Mouse (Mus musculus): ENCODE measurements at regions not wholly inside any gene's neighbourhood (a gene's known extent, or its start where the extent isn't known, plus 50 kb on each side); places are given as distances from the start of the nearest gene placed in this dataset.
A peak's percentile ranks its signal among the peaks of the same experiment; 100 is the strongest.

DNA sequence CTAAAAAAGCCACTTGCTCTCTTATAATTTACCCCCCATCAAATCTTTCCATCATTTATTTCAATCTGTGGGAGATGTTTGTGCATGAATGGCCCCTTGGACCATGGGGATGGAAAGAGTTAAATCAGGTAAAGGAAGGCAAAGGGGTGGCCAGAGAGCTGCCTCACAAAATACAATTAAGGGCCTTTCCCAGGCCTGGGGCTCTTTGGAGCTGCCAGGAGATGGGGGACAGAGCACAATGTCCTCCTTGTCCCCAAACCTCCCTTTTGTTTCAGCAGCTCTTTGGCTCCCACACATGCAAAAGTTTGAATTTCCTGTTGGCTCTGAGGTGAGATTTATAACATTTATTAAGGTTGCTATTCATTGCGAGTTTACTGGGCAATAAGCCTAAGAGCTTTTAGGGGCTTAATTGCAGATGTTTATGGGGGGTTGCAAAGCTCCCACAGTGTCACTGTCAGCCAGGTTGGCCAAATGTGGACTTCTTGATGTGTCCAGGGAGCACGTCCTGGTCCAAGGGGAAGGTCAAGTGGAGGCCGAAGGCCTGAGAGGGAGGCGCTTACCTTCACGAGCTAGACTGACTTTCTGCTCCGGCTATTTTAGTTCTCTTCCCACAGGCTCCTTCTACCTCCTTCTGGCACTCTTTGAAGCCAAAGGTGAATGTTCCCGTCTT, 628.5 kb downstream of the Lmo4 start:
- H3K27me3 ChIP-seq (replicated peaks), result no peaks in the 10 kb centered on the region
- no peaks in the 10 kb centered on the region for H3K4me1 ChIP-seq
- H3K4me3 ChIP-seq, result no peak overlapping the region
- ATAC-seq, result no peak
- H3K9ac ChIP-seq, result no peak overlapping the region
- no peak overlapping the region for H3K27ac ChIP-seq
- no peaks in the 10 kb centered on the region for H3K9me3 ChIP-seq (replicated peaks)
- no peaks in the 10 kb centered on the region for H3K36me3 ChIP-seq
- WGBS (ENCODE audit: insufficient replicate concordance), result 74% methylated on average over 7 of the region's 7 CpGs
- H3K4me2 ChIP-seq, result no peak overlapping the region

DNA sequence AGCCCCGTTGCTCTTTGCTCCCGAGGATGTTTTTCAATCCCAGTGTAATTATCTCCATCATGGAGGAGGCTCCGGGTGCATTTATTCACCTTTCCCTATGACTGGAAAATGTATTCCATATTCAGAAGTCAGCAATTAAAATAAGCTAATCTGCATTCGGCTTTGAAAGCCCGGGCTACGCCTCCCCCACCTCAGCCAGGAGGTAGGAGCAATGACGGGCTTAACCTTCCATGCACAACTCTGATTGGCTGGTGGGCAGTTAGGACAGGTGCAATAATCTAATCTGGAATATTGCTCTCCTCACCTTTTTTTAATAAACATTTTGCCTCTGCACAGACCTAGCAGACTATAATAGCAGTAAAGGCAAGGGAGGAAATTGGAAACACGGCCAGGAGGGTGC, 629.3 kb downstream of the Lmo4 start:
- Histone ChIP-seq H3K27ac (no peak overlapping the region), H3K4me1 (no peaks in the 10 kb centered on the region), H3K4me3 (no peak overlapping the region), H3K36me3 (no peaks in the 10 kb centered on the region), H3K4me2 (no peak overlapping the region), H3K9me3 (replicated peaks) (no peaks in the 10 kb centered on the region), H3K27me3 (replicated peaks) (no peaks in the 10 kb centered on the region), H3K9ac (no peak overlapping the region)
- 79% methylated on average over 8 of the region's 8 CpGs for WGBS (ENCODE audit: insufficient replicate concordance)
- no peak for ATAC-seq

DNA sequence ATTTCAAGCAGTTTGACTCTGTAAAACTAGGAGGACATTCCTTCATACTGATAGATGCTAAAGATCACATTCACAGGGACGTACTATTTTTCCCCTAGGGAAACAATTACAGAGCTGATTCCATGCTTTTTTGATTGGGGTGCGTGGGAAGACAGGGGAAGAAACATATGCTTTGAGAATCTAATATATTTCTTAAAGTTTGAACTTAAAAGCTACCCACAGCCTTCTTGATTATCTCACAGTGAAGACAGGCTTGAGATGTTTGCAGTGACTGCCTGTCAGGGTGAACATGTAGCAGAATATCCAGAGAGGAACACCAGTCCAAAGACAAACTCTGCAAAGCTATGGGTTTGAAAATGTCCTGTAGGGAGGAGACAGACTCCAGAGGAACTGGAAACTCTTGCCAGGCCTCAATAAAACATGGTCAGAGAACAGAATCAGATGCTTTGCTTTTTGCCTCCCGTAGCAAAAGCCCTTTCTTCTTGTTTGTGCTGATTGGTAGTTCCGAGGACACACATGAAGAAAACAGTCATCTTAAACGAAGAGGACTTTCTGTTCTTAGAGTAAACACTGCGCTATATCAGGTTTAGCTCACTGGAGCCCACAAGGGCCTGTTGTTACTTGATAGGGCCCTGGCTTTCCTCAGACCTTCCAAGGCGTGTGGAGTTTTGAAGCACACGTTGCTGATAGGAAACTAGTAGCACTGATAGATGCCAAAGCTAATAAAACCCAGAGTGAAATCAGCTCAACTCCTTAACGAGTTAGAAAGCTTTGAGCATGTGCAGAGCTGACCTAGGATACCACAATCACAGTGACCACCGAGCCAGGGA, 630.8 kb downstream of the Lmo4 start:
- Histone ChIP-seq H3K4me1 (no peaks in the 10 kb centered on the region), H3K9me3 (replicated peaks) (no peaks in the 10 kb centered on the region), H3K9ac (no peak overlapping the region), H3K4me3 (no peak overlapping the region), H3K27me3 (replicated peaks) (no peaks in the 10 kb centered on the region), H3K4me2 (no peak overlapping the region), H3K27ac (no peak overlapping the region), H3K36me3 (no peaks in the 10 kb centered on the region)
- ATAC-seq, result no peak
- WGBS (ENCODE audit: insufficient replicate concordance), result 49% methylated on average over 10 of the region's 10 CpGs

DNA sequence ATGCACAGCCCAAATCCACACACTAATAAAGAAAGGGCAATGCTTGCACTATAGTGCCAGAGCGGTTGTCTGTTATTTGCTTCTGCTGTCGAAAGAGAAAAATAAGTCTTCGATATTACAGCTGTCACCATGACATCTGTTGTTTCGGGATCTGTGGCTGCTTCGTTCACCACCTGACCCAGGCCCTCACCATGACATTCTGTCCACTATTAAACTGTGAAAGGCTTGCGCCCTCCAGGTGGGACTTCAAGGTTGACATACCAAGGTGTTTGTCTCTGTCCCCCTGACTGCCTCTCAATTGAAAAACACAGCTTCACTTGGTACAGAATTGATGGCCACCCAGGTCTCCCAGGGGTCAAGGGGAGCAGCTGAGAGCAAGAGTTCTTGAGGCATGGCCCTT, 635.1 kb downstream of the Lmo4 start:
- no peak overlapping the region for H3K27ac ChIP-seq
- no peak overlapping the region for H3K4me3 ChIP-seq
- WGBS (ENCODE audit: insufficient replicate concordance), result 66% methylated on average over 6 of the region's 6 CpGs
- ATAC-seq, result no peak
- H3K36me3 ChIP-seq, result no peaks in the 10 kb centered on the region
- H3K9ac ChIP-seq, result no peak overlapping the region
- no peaks in the 10 kb centered on the region for H3K4me1 ChIP-seq
- H3K27me3 ChIP-seq (replicated peaks), result no peaks in the 10 kb centered on the region
- H3K9me3 ChIP-seq (replicated peaks), result no peaks in the 10 kb centered on the region
- no peak overlapping the region for H3K4me2 ChIP-seq

DNA sequence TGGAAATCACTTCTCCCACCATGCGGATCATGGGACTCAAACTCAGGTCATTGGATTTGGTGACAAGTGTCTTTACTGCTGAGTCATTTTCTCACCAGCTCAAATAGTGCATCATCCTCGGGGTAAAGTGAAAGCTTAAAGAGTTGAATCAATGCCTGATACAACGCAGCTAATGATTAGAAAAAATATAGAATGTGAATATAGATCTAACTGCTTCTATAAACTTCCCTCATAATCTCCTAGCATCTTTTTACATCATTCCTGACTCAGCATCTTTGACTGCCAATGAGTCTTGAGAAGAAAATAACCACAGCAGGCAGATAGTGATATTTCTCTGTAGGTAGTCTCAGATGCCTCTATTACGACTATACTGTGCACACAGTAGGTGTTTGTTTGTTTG, 640.0 kb downstream of the Lmo4 start:
- H3K27ac ChIP-seq, result no peak overlapping the region
- no peak for ATAC-seq
- H3K27me3 ChIP-seq (replicated peaks), result no peaks in the 10 kb centered on the region
- 60% methylated on average over 4 of the region's 4 CpGs for WGBS (ENCODE audit: insufficient replicate concordance)
- H3K9ac ChIP-seq, result no peak overlapping the region
- no peak overlapping the region for H3K4me3 ChIP-seq
- H3K4me2 ChIP-seq, result no peak overlapping the region
- no peaks in the 10 kb centered on the region for H3K9me3 ChIP-seq (replicated peaks)
- H3K36me3 ChIP-seq, result no peaks in the 10 kb centered on the region
- no peaks in the 10 kb centered on the region for H3K4me1 ChIP-seq

DNA sequence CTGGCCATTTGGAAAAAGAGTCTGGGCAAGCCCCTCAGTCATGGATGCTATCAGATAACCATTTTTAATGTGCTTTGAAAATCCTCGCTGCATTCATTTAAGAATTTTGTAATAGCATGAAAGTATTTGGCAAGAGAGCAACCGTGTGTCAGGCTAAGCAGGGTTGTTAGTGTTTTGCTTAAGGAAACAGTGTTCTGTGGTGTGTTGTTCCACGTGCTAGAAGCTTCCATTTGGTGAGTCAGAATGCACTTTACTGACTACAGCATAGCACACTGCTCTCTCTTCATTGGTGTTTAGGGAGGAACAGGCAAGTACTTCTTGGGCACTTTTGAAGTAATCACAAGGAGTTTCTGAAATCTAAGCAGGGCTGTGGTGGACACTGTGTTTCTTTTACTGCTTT, 661.0 kb upstream of the Pkn2 start:
- no peaks in the 10 kb centered on the region for H3K4me1 ChIP-seq
- H3K4me2 ChIP-seq, result no peak overlapping the region
- no peak overlapping the region for H3K4me3 ChIP-seq
- no peak overlapping the region for H3K9ac ChIP-seq
- no peaks in the 10 kb centered on the region for H3K9me3 ChIP-seq (replicated peaks)
- ATAC-seq, result no peak
- H3K27ac ChIP-seq, result no peak overlapping the region
- 47% methylated on average over 3 of the region's 3 CpGs for WGBS (ENCODE audit: insufficient replicate concordance)
- no peaks in the 10 kb centered on the region for H3K27me3 ChIP-seq (replicated peaks)
- no peaks in the 10 kb centered on the region for H3K36me3 ChIP-seq

DNA sequence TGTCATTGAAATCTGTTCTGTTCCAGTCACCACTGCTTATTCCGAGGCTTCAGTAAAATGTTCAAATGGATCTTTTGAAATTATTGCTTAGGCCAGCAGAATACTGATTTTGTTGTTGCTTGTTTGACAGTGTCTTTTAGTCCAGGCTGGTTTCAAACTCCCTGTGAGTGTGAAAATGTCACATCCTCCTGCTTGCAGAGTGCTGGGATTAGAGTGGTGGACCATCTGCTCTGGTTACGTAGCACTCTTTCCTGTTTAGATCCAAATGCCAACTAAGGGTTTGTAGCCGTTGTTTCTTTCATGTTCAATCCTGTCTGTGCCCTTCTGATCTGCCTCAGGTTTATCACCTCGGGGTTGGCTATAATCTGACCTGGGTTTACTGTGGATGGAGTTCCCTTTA, 646.2 kb upstream of the Pkn2 start:
- H3K27me3 ChIP-seq (replicated peaks), result no peaks in the 10 kb centered on the region
- H3K36me3 ChIP-seq, result no peaks in the 10 kb centered on the region
- no peaks in the 10 kb centered on the region for H3K4me1 ChIP-seq
- no peak overlapping the region for H3K27ac ChIP-seq
- no peak overlapping the region for H3K4me2 ChIP-seq
- H3K9ac ChIP-seq, result no peak overlapping the region
- H3K9me3 ChIP-seq (replicated peaks), result no peaks in the 10 kb centered on the region
- ATAC-seq, result no peak
- WGBS (ENCODE audit: insufficient replicate concordance), result 33% methylated on average over 4 of the region's 4 CpGs
- no peak overlapping the region for H3K4me3 ChIP-seq

DNA sequence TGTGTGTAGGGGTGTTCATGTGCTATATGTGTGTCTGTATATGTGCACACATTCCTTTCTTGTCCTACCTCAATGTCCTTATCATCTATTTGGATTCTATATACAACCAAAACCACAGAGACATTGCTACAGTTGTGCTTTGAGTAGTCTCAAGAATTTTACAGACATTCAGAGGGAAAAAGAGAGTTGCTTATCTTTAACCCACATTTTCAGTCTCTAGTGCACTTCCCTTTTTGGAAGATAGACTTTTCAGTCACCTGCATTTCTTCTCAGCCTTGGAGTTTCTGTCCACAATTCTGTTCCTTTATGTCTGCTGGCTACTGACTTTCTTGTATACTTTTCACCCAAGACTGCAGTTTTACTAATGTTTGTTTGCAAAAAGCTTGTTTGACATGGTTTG, 645.5 kb upstream of the Pkn2 start:
- ATAC-seq, result no peak
- Histone ChIP-seq H3K9ac (no peak overlapping the region), H3K4me1 (no peaks in the 10 kb centered on the region), H3K9me3 (replicated peaks) (no peaks in the 10 kb centered on the region), H3K36me3 (no peaks in the 10 kb centered on the region), H3K4me2 (no peak overlapping the region), H3K4me3 (no peak overlapping the region), H3K27me3 (replicated peaks) (no peaks in the 10 kb centered on the region), H3K27ac (no peak overlapping the region)

DNA sequence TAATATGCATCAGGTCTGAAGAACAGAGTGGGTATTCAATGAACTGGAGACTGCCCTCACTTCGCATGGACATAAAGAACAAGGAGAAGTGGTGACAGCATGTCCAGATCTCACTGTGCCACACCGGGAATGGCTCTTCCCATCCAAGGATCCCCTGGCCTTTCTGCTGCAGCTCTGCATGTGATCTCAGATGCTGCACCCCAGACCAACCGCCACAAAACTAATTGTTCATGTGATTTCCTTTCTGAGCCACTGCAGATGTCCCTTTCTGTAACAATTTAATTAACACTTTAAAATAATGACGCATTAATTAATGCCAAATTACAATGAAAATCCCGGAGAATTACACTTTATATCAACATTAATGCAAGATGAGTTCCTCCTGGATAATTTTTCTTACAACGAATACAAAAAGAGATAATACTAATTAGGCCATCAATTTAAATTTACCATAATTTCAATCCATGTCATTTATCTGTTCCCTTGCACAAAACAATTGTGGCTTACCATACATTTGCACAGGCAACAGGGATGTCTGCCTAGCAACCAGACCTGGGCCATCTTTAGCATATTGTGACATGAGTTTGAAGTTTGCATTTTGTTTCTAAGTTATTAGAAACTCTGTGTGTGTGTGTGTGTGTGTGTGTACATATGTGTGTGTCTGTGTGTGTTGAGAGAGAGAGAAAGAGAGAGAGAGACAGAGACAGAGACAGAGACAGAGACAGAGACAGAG, 630.9 kb upstream of the Pkn2 start:
- H3K9ac ChIP-seq, result no peak overlapping the region
- H3K4me3 ChIP-seq, result no peak overlapping the region
- no peaks in the 10 kb centered on the region for H3K27me3 ChIP-seq (replicated peaks)
- H3K36me3 ChIP-seq, result no peaks in the 10 kb centered on the region
- H3K4me1 ChIP-seq, result no peaks in the 10 kb centered on the region
- ATAC-seq, result no peak
- 69% methylated on average over 6 of the region's 6 CpGs for WGBS (ENCODE audit: insufficient replicate concordance)
- no peaks in the 10 kb centered on the region for H3K9me3 ChIP-seq (replicated peaks)
- H3K4me2 ChIP-seq, result no peak overlapping the region
- H3K27ac ChIP-seq, result no peak overlapping the region

DNA sequence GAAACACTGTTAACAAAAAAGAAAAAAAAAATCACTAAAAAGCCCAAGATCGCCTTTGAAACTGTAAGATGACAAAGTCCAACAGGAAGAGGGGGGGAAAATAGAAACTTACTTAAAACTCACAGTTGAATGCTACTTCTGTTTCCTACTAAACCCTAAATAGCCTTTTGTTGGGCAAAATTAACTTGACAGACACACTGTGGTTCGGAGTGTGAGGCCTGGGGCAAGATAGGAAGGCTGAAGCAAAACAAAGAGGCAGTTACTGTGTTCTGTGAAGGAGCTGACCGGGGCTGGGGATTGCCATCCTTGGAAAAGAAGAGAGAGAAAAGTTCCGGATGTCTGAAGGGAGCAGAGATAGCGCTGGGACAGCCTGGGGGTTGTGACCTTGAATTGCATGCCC, 627.7 kb upstream of the Pkn2 start:
- no peaks in the 10 kb centered on the region for H3K36me3 ChIP-seq
- no peak overlapping the region for H3K4me2 ChIP-seq
- H3K9ac ChIP-seq, result no peak overlapping the region
- WGBS (ENCODE audit: insufficient replicate concordance), result 32% methylated on average over 5 of the region's 5 CpGs
- H3K27me3 ChIP-seq (replicated peaks), result no peaks in the 10 kb centered on the region
- no peak overlapping the region for H3K4me3 ChIP-seq
- peak; percentile 32; the same call in 1 of the 2 replicates for ATAC-seq
- H3K4me1 ChIP-seq, result no peaks in the 10 kb centered on the region
- H3K9me3 ChIP-seq (replicated peaks), result no peaks in the 10 kb centered on the region
- no peak overlapping the region for H3K27ac ChIP-seq

DNA sequence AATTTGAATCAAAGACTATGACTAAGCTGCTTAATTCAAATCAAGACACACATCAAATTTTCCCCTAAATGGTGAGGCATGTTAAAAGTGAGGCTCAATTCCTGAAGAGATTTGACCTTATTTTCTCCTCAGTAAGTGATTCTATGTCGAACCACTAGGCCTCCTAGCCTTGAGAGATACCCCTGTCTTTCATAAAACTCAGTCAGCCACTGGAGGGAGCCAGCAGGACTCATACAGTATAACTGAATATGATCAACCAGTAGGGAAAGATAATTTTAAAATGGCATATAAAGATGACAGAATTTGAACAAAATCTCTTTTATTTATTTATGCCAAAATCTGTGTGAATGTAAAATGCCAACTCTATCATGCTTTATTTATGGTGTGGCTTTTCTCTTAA, 626.5 kb upstream of the Pkn2 start:
- Histone ChIP-seq H3K9ac (no peak overlapping the region), H3K27me3 (replicated peaks) (no peaks in the 10 kb centered on the region), H3K4me3 (no peak overlapping the region), H3K4me1 (no peaks in the 10 kb centered on the region), H3K4me2 (no peak overlapping the region), H3K9me3 (replicated peaks) (no peaks in the 10 kb centered on the region), H3K36me3 (no peaks in the 10 kb centered on the region), H3K27ac (no peak overlapping the region)
- ATAC-seq, result no peak
- 50% methylated on average over 1 of the region's 1 CpGs for WGBS (ENCODE audit: insufficient replicate concordance)

DNA sequence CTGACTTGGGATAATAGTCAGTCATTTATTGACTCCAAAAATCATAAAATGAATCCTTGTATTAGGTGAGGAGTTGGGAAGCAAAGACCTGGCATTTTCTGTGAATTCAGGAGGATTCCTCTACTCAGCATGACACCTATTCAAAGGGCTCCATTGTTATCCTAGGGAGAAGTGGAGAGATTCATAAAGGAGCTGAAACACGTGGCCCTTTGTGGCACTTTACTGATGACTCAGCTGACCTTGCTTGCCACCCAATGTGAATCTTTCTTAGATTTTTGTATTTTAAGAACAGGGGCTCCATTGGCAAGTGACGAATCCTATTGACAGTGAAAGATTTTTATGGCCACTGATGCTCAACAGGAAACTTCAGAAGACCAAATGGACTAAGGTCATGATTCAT, 619.2 kb upstream of the Pkn2 start:
- WGBS (ENCODE audit: insufficient replicate concordance), result 30% methylated on average over 2 of the region's 2 CpGs
- Histone ChIP-seq H3K4me2 (no peak overlapping the region), H3K9me3 (replicated peaks) (no peaks in the 10 kb centered on the region), H3K9ac (no peak overlapping the region), H3K4me3 (no peak overlapping the region), H3K27ac (no peak overlapping the region), H3K36me3 (no peaks in the 10 kb centered on the region), H3K27me3 (replicated peaks) (no peaks in the 10 kb centered on the region), H3K4me1 (no peaks in the 10 kb centered on the region)
- no peak for ATAC-seq
